Mouse (Mus musculus) intestine, embryonic 15.5 days (tissue): ENCODE results near the gene Wfdc13. TPM values are rescaled to one million over a fixed set of nuclear protein-coding genes. Genes with fewer than 3 reads are reported as not detected.

Experiments used
- ATAC-seq: fragments of 200-750 bp; cut with Nextera tagmentation; 2 replicates; pipeline ENCODE4 v1.8.0; 2017; ENCODE audit warnings: moderate TSS enrichment, moderate library complexity
- H3K27ac ChIP-seq: fragments of 300-500 bp; sonication (generic); 2 replicates; pipeline ENCODE4 v1.5.1; 2015; ENCODE audit warnings: mild to moderate bottlenecking, inconsistent platforms
- H3K27me3 ChIP-seq: fragments of 300-500 bp; sonication (generic); replicated peaks from 2 replicates; pipeline ENCODE4 v1.6.1; 2015; ENCODE audit warnings: inconsistent platforms
- H3K36me3 ChIP-seq: fragments of 300-500 bp; sonication (generic); 2 replicates; pipeline ENCODE4 v1.6.1; 2015; ENCODE audit warnings: inconsistent platforms
- H3K4me1 ChIP-seq: fragments of 300-500 bp; sonication (generic); replicated peaks from 2 replicates; pipeline ENCODE4 v1.6.1; 2015; ENCODE audit warnings: inconsistent platforms
- H3K4me2 ChIP-seq: fragments of 300-500 bp; sonication (generic); replicated peaks from 2 replicates; pipeline ENCODE4 v1.6.1; 2015; ENCODE audit warnings: mild to moderate bottlenecking, inconsistent platforms
- H3K4me3 ChIP-seq: fragments of 300-500 bp; sonication (generic); replicated peaks from 2 replicates; pipeline ENCODE4 v1.5.1; 2015; ENCODE audit warnings: inconsistent platforms
- H3K9ac ChIP-seq: fragments of 300-500 bp; sonication (generic); 2 replicates; pipeline ENCODE4 v1.6.1; 2015; ENCODE audit warnings: inconsistent platforms
- H3K9me3 ChIP-seq: fragments of 300-500 bp; sonication (generic); 2 replicates; pipeline ENCODE4 v1.6.1; 2016; ENCODE audit warnings: inconsistent platforms
- WGBS: fragments of 180-500 bp; shearing (Covaris S2); methylation state at CpG from one replicate; pipeline ENCODE4 v1.1.7; 2015; 5-methylcytosine and 5-hydroxymethylcytosine counted together
- polyA plus RNA-seq: library from polyadenylated mRNA; unstranded; fragments of >200 nt; fragmentation: Nextera tagmentation; extraction: Ambion mirVana; gene quantifications from 2 replicates; pipeline ENCODE4 v1.2.1, GENCODE M21; 2015

Wfdc13 gene
- polyA plus RNA-seq: 0.18 and 0.30 TPM in 2 replicates

GRCm38 (mm10) chr2:164684807-164685206 is at the start of gene Wfdc13:
Gene Wfdc13, plus strand, starts transcription at chr2:164685107.
- Histone ChIP-seq H3K36me3 (no peaks in the 10 kb centered on the region), H3K4me1 (0 out of 2 replicates have a peak, but pooled peaks cover 2% of the 10 kb centered on the region), H3K27ac (no peak within 1 kb of the TSS), H3K27me3 (no peaks in the 10 kb centered on the region), H3K9ac (no peak within 1 kb of the TSS), H3K4me3 (no peak within 1 kb of the TSS), H3K4me2 (no peak within 1 kb of the TSS), H3K9me3 (no peaks in the 10 kb centered on the region)
- 66% methylated on average over 3 of the region's 3 CpGs for WGBS
- ATAC-seq: no peak

- Histone ChIP-seq H3K4me3 (no peak overlapping the region), H3K4me1 (no peaks in the 10 kb centered on the region), H3K9me3 (no peaks in the 10 kb centered on the region), H3K4me2 (no peak overlapping the region), H3K9ac (no peak overlapping the region), H3K36me3 (no peaks in the 10 kb centered on the region), H3K27ac (no peak overlapping the region), H3K27me3 (no peaks in the 10 kb centered on the region)
- no peak for ATAC-seq
- WGBS: 77% methylated on average over 9 of the region's 9 CpGs
Measured at GRCm38 (mm10) chr2:164635266-164635665, 49.6 kb upstream of the Wfdc13 start.

GRCm38 (mm10) chr2:164638696-164639095 is 46.2 kb upstream of the Wfdc13 start, which contains the start of gene Wfdc16:
Gene Wfdc16, minus strand, starts transcription at chr2:164638796.
- Histone ChIP-seq H3K9me3 (no peaks in the 10 kb centered on the region), H3K4me3 (no peak within 1 kb of the TSS), H3K4me1 (no peaks in the 10 kb centered on the region), H3K27me3 (no peaks in the 10 kb centered on the region), H3K27ac (no peak within 1 kb of the TSS), H3K36me3 (no peaks in the 10 kb centered on the region), H3K9ac (no peak within 1 kb of the TSS), H3K4me2 (no peak within 1 kb of the TSS)
- no peak for ATAC-seq
- WGBS: 74% methylated on average over 3 of the region's 3 CpGs

GRCm38 (mm10) chr2:164641129-164641528 is 43.8 kb upstream of the Wfdc13 start:
- H3K9me3 ChIP-seq: no peaks in the 10 kb centered on the region
- H3K27ac ChIP-seq: no peak overlapping the region
- H3K4me2 ChIP-seq: no peak overlapping the region
- H3K36me3 ChIP-seq: no peaks in the 10 kb centered on the region
- 67% methylated on average over 7 of the region's 7 CpGs for WGBS
- ATAC-seq: no peak
- no peak overlapping the region for H3K9ac ChIP-seq
- H3K4me3 ChIP-seq: no peak overlapping the region
- H3K27me3 ChIP-seq: no peaks in the 10 kb centered on the region
- no peaks in the 10 kb centered on the region for H3K4me1 ChIP-seq

DNA sequence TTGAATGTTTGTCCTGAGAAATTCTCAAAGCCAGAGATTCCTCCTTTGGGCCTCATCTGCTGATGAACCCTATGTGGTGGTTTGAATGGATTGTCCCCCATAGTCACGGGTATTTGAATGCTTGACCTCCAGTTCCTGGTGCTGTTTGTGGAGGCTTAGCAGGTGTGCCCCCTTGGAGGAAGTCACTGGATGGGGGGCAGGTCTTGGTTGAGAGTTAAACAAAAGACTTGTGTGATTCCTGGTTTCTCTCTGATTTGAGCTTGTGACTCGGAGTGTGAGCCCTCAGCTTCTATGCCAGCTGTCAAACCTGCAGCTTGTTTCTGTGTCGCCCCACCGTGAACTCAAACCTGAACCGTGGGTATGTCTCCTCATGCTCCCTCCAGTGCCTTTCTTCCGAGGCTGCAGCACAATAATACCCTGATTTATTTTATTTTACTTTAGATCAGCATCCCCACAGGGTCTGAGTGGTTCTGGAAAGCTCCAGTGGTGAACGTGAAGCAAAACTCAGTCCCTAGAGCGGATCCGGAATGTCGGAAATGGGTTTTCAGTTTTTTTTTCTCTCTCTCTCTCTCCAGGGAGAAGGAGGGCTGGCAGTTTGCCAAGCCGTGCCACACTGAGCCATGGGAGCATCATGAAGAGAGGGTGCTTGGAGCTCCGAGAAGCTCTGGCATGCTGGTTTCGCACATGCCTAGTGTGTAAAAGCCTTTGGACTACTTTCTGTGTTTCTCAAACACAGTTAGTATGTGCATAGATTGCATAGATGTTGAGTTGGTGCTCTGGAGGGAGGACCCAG is 42.8 kb upstream of the Wfdc13 start:
- Histone ChIP-seq H3K9ac (no peak overlapping the region), H3K36me3 (no peaks in the 10 kb centered on the region), H3K4me2 (no peak overlapping the region), H3K27me3 (no peaks in the 10 kb centered on the region), H3K27ac (no peak overlapping the region), H3K4me1 (no peaks in the 10 kb centered on the region), H3K4me3 (no peak overlapping the region), H3K9me3 (no peaks in the 10 kb centered on the region)
- WGBS: 80% methylated on average over 13 of the region's 13 CpGs
- no peak for ATAC-seq

DNA sequence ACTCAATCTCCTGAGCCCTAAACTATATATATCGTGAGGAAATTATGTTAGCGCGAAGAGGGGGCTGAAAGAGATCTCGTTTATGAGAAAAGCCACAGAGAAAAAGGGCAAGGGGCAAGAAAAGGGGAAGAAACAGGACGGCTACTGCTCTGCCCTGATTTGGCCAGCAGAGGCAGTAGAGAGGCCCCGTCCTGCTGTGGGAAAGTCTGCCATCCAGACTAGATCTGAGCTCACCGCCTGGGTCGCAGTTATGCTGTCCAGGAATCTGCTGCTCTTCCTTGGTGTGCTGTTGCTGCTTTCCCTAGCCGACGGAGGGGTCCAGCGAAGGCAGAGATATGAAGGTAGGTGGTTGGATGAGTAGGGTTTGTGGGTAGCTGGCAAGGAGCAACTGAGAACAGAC is 29.0 kb upstream of the Wfdc13 start, which contains the start of gene Wfdc10:
Gene Wfdc10, plus strand, starts transcription at position 189 of the 400 bp plus-strand sequence.
- no peak within 1 kb of the TSS for H3K9ac ChIP-seq
- no peaks in the 10 kb centered on the region for H3K36me3 ChIP-seq
- ATAC-seq: no peak; the same call in 1 of the 2 replicates
- 14% methylated on average over 11 of the region's 11 CpGs for WGBS
- no peaks in the 10 kb centered on the region for H3K27me3 ChIP-seq
- no peak within 1 kb of the TSS for H3K4me3 ChIP-seq
- H3K9me3 ChIP-seq: no peaks in the 10 kb centered on the region
- no peak within 1 kb of the TSS for H3K4me2 ChIP-seq
- H3K4me1 ChIP-seq: no peaks in the 10 kb centered on the region
- H3K27ac ChIP-seq: no peak within 1 kb of the TSS

DNA sequence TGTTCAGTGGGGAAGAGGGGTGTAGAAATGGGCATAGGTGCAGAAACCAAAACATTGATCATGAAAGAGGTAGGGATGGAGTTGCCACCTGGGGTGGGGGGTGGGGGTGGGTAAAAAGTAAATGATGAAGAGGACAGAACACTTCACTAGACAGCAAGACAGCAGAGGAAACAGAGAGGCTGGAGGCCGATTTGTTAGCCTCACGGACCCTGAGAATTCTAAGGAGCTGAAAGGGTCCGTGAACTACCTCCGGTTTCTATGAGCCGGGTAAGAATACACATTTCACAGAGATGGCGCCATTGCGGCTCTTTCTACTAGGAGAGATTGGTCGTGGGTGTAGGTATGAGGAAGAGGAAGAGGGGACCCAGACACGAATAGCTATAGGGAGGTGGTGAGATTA is 28.4 kb upstream of the Wfdc13 start, which contains the start of gene Wfdc9:
Gene Wfdc9, minus strand, starts transcription at position 101 of the 400 bp plus-strand sequence.
- no peaks in the 10 kb centered on the region for H3K9me3 ChIP-seq
- WGBS: 81% methylated on average over 9 of the region's 9 CpGs
- H3K4me1 ChIP-seq: no peaks in the 10 kb centered on the region
- ATAC-seq: no peak
- H3K27ac ChIP-seq: no peak within 1 kb of the TSS
- H3K4me3 ChIP-seq: no peak within 1 kb of the TSS
- H3K27me3 ChIP-seq: no peaks in the 10 kb centered on the region
- H3K9ac ChIP-seq: no peak within 1 kb of the TSS
- H3K4me2 ChIP-seq: no peak within 1 kb of the TSS
- H3K36me3 ChIP-seq: no peaks in the 10 kb centered on the region

- Histone ChIP-seq H3K9me3 (no peaks in the 10 kb centered on the region), H3K27ac (no peak overlapping the region), H3K36me3 (no peaks in the 10 kb centered on the region), H3K4me1 (no peaks in the 10 kb centered on the region), H3K4me2 (no peak overlapping the region), H3K4me3 (no peak overlapping the region), H3K9ac (no peak overlapping the region), H3K27me3 (no peaks in the 10 kb centered on the region)
- ATAC-seq: no peak
- WGBS: 86% methylated on average over 7 of the region's 7 CpGs
Measured at GRCm38 (mm10) chr2:164664851-164665250, 20.1 kb upstream of the Wfdc13 start.

DNA sequence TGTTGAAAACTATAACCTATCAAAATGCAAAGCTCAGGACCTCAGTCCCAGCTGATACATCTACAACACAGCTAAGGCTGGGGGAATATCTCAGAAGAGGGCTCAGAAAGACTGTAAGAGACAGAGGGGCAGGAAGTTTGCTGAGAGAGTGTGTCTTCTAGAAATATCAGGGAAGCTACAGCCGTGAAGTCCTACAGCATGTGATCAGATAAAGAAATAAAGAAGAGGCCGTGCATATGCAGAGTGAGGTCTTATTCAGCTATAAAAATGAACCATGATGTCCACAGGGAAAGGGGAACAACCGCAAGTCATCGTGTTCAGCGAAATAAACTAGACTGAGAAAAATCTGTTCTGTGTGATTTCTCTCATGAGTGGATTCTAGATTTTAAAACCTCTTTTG is 14.6 kb upstream of the Wfdc13 start:
- Histone ChIP-seq H3K9ac (no peak overlapping the region), H3K4me1 (no peaks in the 10 kb centered on the region), H3K36me3 (no peaks in the 10 kb centered on the region), H3K27ac (no peak overlapping the region), H3K27me3 (no peaks in the 10 kb centered on the region), H3K4me3 (no peak overlapping the region), H3K4me2 (no peak overlapping the region), H3K9me3 (0 out of 2 replicates have a peak, but pooled peaks cover 2% of the 10 kb centered on the region)
- 82% methylated on average over 5 of the region's 5 CpGs for WGBS
- no peak for ATAC-seq

- no peak for ATAC-seq
- H3K27ac ChIP-seq: no peak overlapping the region
- H3K4me1 ChIP-seq: no peaks in the 10 kb centered on the region
- H3K4me3 ChIP-seq: no peak overlapping the region
- H3K4me2 ChIP-seq: no peak overlapping the region
- H3K9ac ChIP-seq: no peak overlapping the region
- H3K27me3 ChIP-seq: no peaks in the 10 kb centered on the region
- no peaks in the 10 kb centered on the region for H3K36me3 ChIP-seq
- WGBS: 9% methylated on average over 1 of the region's 1 CpGs
- H3K9me3 ChIP-seq: 0 out of 2 replicates have a peak, but pooled peaks cover 2% of the 10 kb centered on the region
Measured at GRCm38 (mm10) chr2:164670938-164671337, 14.0 kb upstream of the Wfdc13 start.

GRCm38 (mm10) chr2:164673987-164674386 is 10.9 kb upstream of the Wfdc13 start, which contains the start of gene Wfdc11:
Gene Wfdc11, minus strand, starts transcription at chr2:164674087.
- 77% methylated on average over 7 of the region's 7 CpGs for WGBS
- H3K27me3 ChIP-seq: no peaks in the 10 kb centered on the region
- no peak within 1 kb of the TSS for H3K27ac ChIP-seq

DNA sequence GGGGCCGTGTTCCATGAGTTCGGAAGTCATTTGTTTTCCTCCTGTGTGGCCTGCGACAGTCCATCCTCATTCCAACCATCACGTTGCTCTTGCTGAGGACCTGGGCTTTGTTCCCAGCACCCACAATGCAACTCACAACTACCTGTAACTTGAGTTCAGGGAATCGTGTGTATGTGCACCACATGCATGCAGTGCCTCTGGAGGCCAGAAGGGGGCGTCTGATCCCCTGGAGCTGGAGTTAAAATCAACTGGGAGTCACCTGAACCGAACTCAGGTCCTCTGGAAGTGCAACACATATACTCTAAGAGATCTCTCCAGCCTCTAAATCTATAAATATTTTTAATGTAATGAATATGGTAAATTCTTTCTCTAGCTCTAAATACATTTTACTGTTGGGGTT is 8.8 kb upstream of the Wfdc13 start:
- no peak overlapping the region for H3K9ac ChIP-seq
- no peak overlapping the region for H3K27ac ChIP-seq
- no peak overlapping the region for H3K4me2 ChIP-seq
- no peak overlapping the region for H3K4me3 ChIP-seq
- H3K9me3 ChIP-seq: 0 out of 2 replicates have a peak, but pooled peaks cover 2% of the 10 kb centered on the region
- H3K4me1 ChIP-seq: peaks cover 9% of the 10 kb centered on the region
- no peaks in the 10 kb centered on the region for H3K36me3 ChIP-seq
- 78% methylated on average over 7 of the region's 7 CpGs for WGBS
- no peak for ATAC-seq
- H3K27me3 ChIP-seq: no peaks in the 10 kb centered on the region

More at GRCm38 (mm10) chr2:164673987-164674386, 10.9 kb upstream of the Wfdc13 start, which contains the start of gene Wfdc11:
- Histone ChIP-seq H3K9ac (no peak within 1 kb of the TSS), H3K4me3 (no peak within 1 kb of the TSS), H3K9me3 (0 out of 2 replicates have a peak, but pooled peaks cover 2% of the 10 kb centered on the region), H3K4me1 (0 out of 2 replicates have a peak, but pooled peaks cover 4% of the 10 kb centered on the region), H3K36me3 (no peaks in the 10 kb centered on the region), H3K4me2 (no peak within 1 kb of the TSS)
- no peak for ATAC-seq
